Mouse (Mus musculus) heart, postnatal 14 days (tissue): Measurements from ENCODE around the gene Nosip. TPM values are rescaled to one million over a fixed set of nuclear protein-coding genes. Genes with fewer than 3 reads are reported as not detected.

Experiments
- DNase-seq, 2 experiments: peaks; one replicate each; pipeline ENCODE4 v3.0.0; 2021 to 2022
- intact Hi-C: fragments of 180-260 bp; cut with DNase I; formaldehyde crosslinking; loops from one replicate; pipeline ENCODE4 v1.15.1; 2025
- total RNA-seq, 2 experiments: library from RNA; stranded (reverse); gene quantifications; 2 replicates each; pipeline ENCODE4 v1.2.3; 2021

Nosip gene
- total RNA-seq, 2 experiments from 2014 or later, result 27.7 to 33.7 TPM

DNA sequence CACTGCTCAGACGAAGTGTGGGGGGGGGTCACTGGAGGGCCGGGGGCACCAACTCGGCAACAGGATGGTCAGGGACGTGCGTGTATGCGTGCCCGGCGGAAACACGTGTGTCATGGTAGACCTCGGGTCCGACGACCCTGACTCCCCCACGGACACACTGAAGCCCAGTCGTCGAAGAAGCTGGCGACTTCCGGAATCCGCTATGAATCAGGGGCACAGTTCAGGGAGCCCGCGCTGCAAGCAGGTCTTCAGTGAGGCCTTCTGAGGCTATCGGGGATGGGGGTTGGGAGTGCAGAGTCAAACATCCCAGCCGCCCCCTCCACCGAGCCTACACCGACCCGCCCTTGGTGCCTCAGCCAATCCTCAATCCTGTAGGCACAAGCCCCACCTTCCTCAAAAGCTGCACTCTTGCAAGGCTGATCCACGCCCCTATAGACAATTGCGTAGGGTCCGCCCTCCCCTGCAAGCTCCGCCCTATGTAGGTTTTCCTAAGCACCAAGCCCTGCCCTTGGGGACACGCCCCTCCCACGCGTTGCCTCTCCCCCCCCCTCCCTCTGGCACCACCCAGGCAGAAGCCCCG, 8.2 kb upstream of the Nosip start:
- intact Hi-C loops, result loop anchor here (2.0 kb wide), 1 partner anchor 35 kb away; no protein-coding TSS in a partner anchor
- DNase-seq, result peak; percentile 89 to 91

DNA sequence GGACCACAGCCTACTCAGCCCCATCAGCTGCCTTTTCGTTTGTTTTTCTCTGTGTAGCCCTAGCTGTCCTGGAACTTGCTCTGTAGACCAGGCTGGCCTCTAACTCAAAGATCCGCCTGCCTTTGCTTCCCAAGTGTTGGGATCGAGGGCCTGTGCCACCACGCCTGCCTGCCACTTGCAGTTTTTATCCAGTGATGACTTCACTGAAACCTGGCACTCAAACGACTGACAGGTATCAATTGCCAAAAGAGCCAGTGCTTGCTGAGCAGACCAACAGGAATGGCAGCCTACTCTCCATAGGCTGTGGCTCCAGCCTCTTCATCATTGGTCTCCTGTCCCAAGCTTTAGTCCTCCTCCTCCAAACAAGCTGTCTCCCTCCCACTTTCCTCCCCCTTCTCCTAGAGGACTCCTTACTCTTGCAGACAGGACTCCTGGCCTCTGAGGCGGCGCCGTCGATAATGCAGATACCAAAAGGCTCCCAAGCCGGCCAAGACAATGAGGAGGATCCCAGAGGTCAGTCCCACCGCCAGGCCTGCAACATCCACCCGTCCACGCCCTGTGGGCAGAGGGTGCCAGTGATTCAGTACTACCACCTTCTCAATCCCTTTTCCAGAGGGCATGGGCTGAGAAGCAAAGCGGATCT, 5.8 kb upstream of the Nosip start:
- intact Hi-C loops, result no loop called here

DNA sequence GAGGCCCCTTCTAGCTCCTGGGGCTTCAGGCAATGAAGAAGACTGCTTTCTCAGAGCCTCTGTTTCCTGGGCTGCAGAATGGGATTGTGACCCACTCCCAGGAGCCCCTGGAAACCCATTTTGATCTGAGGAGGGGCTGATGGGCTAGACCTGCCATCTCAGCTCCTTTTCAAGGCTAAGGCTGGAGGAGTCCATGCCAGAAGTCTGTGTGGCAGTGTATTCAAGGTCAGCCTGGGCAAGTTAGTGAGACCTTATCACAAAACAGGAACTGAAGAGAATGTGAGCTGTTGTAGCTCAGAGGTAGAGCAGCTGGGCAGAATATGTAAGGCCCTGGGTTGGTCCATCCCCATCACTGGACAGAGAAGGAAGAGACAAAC, 5.3 kb upstream of the Nosip start:
- intact Hi-C loops, result no loop called here
- no peak for DNase-seq

More for the DNA sequence above, 5.8 kb upstream of the Nosip start:
- no peak for DNase-seq

DNA sequence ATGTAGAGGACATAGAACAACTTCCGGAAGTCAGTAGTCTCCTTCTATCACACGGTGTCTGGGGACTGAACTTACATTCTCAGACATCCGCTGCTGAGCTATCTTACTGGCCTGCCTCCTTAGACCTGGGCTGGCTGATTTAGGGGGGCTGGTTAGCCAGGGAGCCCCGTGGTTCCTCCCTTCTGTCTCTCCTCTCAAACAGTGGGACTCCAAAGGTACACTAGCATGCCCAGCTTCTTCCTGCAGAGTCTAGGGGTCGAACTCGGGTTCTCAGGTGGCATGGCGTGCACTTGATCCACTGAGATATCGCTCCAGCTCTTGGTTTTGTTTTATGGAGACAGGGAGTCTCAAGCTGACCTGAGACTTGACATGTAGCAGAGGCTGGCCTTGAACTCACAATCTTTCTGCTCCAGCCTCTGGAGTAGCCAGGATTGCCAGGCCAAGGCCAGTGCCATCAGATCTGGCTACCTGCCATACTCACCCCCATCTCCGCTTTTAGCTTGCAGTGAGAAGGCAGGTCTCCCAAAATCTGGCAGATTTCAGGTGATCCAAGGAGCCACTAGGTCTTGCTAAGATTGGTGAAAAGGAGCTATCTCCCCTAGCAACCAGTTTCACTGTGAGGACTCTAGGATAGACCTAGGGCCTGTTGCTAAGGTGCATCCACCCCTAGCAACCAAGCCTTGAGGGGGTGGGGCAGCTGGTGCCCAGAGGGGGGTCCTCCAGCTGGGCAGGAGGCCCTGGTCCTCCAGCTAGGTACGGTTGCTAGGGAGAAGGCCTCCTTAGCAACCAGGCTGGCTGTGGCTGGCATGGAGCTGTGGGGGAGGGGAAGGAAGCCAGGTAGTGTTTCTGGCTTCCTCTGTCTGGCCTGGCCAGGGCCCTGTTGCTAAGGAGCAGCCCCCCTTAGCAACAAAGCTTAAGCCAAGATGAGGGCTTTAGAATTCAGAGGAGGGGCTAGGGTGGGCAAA, 3.3 kb upstream of the Nosip start:
- intact Hi-C loops, result no loop called here
- DNase-seq, result no peak

DNA sequence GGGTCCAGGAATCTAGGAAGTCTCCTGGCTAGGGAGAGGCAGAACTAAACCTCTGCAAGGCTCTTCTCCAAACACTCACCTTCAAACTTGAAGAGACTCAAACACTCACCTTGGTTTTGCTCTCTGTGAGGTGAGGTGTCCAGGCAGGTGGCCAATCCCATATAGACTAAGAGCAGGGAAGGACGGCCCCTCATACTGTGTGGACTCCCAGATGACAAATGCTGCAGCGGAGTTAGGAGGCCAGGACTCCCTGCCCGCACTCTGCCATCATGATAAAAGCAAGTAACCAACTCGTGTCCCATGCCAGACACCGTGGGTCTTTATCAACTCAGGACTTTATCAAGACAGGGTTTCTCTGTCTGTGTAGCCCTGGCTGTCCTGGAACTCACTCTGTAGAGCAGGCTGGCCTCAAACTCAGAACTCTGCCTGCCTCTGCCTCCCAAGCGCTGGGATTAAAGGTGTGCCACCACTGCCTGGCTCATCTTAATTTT, 1.6 kb upstream of the Nosip start:
- intact Hi-C loops, result loop anchor here (10.0 kb wide), 1 partner anchor 334 kb away; the partner anchor contains the start of gene Snrnp70

DNA sequence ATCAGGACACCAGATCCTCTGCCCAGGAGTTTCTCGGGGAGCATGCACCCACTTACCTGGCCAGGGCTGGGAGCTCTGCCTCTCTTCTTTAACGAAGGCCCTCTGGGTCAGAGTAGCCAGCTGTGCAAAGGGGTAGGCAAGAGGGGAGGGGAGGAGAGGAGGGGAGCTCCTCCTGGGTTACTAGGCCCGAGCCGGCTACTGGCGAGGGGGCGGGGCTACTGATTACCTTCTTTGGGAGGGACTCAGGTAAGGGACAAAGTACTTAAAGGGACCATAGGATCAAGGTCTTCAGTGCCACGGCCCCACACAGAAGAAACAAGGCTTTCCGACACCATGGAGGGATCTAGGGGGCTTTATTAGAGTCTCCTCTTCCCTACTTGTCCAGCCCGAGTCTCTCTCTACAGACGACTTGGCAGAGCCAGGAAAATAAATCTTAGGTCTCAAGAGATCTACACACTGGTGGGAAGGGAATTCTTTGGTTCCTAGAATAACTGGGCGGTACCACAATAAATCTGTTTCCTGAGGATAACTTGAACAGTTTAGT, 625 bp upstream of the Nosip start:
- intact Hi-C loops, result loop anchor here (10.0 kb wide), 1 partner anchor 333 kb away; the partner anchor contains the start of gene Snrnp70
- DNase-seq, result no peak

More for the DNA sequence above, 1.6 kb upstream of the Nosip start:
- DNase-seq, result no peak

DNA sequence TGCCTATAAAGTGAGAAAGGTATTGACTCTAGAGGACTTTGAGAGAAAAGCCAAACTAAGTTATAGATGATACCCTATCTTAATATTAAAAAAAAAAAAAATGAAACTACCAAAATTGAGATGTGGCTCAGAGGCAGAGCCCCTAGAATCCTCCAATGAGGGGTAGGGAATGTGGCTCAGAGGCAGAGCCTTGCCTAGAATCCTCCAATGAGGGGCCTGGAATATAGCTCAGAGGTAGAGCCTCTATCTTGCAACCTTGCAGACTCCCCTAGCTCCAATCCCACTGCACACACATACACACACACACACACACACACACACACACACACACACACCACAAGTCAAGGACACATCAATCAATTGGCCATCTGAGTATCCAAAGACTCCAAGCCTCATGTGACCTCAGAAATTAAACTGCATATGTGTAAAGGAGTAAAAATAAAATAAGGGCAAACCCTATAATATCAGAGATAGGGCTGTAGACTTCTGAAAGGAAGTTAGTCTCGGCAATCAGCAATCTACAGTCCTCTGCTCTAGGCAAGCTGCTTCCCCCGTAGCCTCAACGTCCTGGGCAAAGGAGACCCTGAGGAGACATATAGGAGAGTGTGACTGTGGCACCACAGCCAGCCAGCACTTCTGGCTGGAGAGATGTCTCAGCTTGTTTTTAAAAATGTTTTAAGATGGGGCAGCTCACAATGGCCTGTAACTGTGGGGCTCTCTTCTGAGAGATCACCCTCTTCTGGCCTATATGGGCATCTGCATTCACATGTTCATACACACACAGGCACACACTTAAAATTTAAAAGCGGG, 5.2 kb downstream of the Nosip start:
- intact Hi-C loops, result loop anchor here (10.0 kb wide), 1 partner anchor 327 kb away; the partner anchor contains the start of gene Snrnp70
- DNase-seq, result no peak

DNA sequence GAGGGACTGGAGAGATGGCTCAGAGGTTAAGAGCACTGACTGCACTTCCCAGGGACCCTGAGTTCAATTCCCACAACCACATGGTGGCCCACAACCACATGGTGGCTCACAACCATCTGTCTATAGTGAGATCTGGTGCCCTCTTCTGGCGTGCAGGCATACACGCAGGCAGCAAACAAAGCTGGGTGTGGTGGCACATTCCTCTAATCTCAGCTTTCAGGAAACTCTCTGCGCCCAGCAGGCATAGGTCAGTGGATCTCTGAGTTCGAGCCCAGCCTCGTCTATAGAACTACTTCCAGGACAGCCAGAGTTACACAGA, 5.7 kb downstream of the Nosip start:
- DNase-seq, result peak in 1 of 2 experiments; percentile 65
- intact Hi-C loops, result loop anchor here (2.0 to 10.0 kb wide), 2 partner anchors 85 to 327 kb away; partner anchors contain the start of gene Snrnp70

DNA sequence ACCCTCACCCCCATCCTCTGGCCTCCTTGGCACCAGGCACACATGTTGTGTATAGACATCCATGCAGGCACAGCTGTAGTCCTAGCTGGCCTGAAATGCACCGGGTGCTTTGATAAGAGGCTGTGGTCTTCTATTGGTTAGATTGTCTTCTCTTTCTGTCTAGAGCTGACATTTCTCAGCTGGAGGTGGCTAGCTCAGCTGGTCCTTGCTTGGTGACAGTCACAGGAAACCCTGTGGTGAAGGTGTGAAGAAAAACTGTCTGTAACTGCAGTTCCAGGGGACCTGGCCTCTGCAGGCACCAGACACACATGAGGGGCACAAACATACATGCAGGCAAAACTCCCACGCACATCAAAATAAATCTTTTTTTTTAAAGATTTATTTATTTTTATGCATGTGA, 7.4 kb downstream of the Nosip start:
- intact Hi-C loops, result loop anchor here (2.0 to 10.0 kb wide), 2 partner anchors 87 to 325 kb away; partner anchors contain the start of gene Snrnp70
- DNase-seq, result no peak

DNA sequence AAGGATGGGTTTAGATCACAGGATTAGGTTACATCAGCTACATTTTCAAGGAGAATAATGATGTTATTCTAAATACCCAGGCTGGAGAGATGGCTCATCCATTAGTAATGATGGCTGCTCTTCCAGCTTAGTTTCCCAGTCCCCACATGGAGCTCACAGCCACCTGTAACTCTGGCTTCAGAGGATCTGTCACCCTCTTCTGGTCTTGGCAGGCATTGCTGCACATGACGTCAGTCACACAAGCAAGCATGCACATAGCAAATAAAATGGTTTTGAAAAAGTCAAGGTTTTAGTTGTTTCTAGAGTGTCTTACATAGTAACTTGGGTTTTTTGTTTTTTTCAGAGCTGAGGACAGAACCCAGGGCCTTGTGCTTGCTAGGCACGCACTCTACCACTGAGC, 10.0 kb downstream of the Nosip start:
- DNase-seq, result no peak
- intact Hi-C loops, result no loop called here

DNA sequence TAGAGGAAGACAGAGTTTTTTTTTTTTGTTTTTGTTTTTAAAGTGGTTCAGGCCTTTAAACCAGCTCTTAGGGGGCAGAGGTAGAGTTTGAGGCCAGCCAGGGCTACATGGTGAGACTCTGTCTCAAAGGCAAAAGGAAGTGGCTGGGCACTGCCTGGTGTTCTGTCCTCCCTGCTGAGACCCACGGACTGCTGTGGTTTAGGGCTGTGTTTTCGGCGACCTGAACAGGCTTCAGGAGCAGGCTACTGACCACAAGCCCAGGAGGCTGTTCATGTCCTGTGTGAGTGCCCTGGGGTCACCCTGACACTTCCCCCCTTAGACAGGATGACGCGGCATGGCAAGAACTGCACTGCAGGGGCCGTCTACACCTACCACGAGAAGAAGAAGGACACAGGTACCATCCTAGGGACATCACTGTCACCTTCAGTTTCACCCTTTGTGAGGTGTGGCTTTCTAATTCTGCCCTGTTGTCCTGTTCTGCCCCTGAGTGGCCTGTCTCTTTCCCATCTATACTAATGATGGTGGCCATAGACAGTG, 11.0 kb downstream of the Nosip start:
- no peak for DNase-seq
- intact Hi-C loops, result no loop called here

DNA sequence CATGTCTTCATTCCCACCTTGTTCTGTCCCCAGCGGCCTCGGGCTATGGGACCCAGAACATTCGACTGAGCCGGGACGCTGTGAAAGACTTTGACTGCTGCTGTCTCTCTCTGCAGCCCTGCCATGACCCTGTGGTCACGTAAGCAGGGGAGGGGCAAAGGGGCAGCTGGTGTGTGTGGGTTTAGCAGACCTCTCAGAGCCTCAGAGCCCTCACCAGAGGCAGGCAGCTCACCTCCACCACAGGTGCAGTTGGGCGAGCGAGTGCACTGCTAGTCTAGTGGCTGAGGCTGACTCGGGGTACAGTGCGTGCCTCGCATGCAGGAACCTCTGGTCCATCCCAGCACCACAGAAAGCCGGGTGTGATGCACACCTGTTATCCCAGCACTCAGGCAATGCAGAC, 11.7 kb downstream of the Nosip start:
- intact Hi-C loops, result no loop called here
- DNase-seq, result no peak

DNA sequence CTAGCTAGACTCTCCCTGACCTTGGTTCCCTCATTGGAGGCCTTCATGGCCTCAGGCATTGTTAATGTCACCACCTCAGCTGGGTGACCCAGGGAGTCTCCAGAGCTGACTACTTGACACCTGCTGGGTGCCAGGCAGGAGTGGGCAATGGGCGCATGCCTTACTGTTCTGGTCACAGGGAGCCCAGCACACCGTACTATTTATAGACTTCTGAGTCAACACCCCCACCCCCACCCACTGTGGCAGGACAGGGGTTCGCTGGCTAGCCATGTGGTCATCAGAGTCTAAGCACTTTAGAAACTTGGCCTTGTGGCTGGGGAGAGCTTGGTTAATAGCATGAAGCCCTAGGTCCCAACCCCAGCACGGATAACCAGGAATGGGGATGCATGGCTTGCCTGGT, 13.2 kb downstream of the Nosip start:
- DNase-seq, result peak in 1 of 2 experiments; percentile 38
- intact Hi-C loops, result no loop called here

DNA sequence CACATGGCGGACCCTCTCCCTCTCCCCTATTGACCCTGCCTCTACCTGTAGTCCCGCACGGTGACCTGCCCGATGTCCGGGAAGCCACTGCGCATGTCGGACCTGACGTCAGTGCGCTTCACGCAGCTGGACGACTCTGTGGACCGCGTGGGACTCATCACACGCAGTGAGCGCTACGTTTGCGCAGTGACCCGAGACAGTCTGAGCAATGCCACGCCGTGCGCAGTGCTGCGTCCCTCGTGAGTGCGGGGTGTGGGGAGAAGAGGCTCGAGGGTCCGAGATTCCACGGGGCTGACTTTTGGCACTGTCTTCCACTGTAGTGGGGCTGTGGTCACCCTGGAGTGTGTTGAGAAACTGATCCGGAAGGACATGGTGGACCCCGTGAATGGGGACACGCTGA, 14.3 kb downstream of the Nosip start:
- intact Hi-C loops, result no loop called here
- DNase-seq, result no peak

DNA sequence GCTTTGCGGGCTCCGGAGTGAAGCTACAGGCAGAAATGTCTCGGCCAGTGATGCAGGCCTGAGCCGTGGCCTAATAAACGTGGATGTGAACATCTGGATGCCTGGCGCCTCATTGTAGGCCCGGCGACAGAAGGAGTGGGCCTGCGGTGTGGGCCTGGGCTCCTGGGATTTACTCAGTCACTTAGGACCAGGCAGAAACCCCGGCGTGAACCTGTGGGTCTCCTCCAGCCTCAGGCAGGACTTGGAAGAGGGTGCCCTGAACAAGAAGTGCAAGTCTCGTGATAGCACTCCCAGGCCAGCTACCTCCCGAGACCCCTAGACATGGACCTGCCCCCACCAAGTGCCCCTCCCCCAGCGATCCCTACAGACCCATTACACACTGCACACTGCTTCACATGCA, 15.1 kb downstream of the Nosip start:
- intact Hi-C loops, result no loop called here
- no peak for DNase-seq

DNA sequence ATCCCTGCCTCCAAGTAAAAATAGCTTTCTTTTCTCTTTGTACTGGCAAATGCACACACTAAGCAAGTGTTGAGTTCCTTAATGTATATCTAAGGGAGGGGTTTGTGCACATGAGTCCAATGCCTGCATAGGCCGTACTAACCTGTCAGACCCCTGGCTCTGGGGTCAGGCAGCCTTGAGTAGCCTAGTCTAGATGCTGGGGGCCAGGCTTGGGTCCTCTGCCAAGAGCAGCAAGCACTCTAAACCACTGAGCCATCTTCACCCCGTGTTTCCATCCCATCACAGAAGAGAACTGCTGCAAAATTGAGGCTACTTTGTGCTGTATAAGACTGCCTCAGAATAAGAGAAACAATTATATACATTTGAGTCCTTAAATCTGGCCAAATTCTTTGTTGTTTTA, 15.6 kb downstream of the Nosip start:
- DNase-seq, result no peak
- intact Hi-C loops, result loop anchor here (2.0 kb wide), 1 partner anchor 121 kb away; no protein-coding TSS in a partner anchor

DNA sequence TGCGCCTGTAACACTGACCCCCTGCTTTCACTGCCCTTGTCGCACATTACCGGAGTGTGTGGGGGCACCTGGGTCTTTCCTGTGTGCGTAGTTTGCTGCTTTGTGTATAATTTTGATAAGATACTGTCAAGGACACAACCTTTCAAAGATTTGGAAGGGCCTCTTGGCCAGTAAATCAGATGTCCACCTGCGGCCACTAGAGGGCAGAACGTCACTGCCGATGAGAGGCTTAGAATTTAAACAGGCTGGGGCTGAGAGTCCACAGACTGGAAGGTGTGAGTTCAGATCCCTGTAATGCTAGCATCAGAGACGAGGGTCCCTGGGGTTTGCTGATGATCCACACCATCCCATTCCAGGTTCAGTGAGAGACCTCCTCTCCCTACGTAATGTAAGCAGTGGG, 16.3 kb downstream of the Nosip start:
- DNase-seq, result peak; percentile 82 to 87
- intact Hi-C loops, result loop anchor here (2.0 kb wide), 1 partner anchor 120 kb away; no protein-coding TSS in a partner anchor

DNA sequence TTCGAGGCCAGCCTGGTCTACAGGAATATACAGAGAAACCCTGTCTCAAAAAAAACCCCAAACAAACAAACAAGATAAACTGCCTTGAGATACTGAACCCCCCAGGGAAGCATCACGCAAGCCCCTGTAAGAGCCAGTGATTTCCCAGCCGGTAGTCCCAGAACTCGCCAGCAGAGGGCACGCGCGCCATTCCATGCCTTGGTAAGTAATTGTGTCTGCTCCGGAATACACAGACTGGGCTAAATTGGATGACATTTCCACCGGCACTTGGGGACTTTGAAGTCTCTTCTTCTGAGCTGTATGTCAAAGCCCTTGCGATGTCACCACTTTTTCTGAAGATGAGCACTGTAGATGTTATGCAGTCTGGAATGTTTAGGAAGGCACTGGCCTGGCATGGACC, 17.6 kb downstream of the Nosip start:
- intact Hi-C loops, result loop anchor here (1.0 to 5.0 kb wide), 4 partner anchors 42 to 222 kb away; partner anchors contain the start of genes Flt3l, Gm45713 and Rps11
- DNase-seq, result peak; percentile 92 to 95

DNA sequence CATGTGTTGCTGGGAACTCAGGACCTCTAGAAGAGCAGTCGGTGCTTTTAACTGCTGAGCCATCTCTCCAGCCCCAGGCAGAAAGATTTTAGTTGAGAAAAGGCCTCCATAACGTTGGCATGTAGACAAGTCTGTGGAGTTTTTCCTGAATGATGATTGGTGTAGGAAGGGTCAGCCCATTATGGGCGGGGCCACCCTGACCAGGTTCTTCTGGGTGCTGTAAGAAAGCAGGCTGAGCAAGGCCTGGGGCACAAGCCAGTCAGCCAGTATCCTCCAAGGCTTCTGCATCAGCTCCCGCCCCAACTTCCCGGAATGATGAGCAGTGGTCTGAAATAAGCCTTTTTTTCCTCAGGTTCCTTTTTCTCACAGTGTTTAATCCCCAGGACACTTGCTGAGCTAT, 18.8 kb downstream of the Nosip start:
- DNase-seq, result no peak
- intact Hi-C loops, result loop anchor here (5.0 kb wide), 2 partner anchors 41 to 221 kb away; partner anchors contain the start of gene Rps11
